Mouse (Mus musculus): Measurements from ENCODE around the gene Rab6b.
"Not testable (repeated sequence)": the region's sequence is repeated elsewhere in the genome, so short reads cannot be mapped to it uniquely, and the experiment has no call there.

The Rab6b gene

DNA sequence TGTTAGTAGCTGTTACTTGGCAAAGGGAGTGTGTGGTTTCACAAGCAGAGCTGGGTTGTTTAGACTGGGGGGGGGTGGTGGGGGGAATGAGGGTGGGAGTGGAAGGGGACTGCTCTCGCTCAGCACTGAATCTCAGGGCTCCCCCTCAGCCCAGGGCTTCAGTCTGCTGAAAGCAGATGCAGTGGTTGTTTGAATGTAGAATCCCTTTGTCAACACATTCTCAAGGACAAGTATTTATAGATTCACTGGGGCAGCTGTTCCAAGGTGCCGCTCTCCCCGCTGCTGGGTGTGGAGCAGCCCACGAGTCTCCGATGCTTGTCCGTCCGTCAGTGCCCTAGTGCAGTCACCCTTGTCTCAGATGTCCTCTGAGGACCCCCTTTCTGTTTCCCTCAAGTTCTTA lies 29.7 kb downstream of the Rab6b start:
- DNase-seq (ENCODE audit: low read depth, low spot score) = no peak

DNA sequence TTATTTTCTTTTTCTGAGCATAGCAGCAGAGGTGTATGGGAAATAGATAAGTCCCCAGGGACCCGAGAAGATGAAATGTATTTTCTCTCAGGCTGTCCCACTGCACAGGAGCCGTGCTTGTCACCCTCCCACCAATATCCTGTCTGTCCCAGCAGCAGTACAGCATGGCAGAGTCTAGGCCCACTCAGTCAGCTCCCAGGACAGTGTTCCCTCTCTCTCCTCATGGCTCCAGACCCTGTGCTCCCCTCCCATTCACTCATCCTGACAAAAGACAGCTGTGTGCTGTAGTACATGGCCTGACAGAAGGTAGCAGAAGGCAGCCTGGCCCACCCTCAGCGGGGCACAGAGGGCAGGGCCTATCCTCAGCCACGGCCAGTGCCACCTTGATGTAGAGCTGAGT lies 32.3 kb downstream of the Rab6b start:
- no peak for DNase-seq (ENCODE audit: low read depth, low spot score)

DNA sequence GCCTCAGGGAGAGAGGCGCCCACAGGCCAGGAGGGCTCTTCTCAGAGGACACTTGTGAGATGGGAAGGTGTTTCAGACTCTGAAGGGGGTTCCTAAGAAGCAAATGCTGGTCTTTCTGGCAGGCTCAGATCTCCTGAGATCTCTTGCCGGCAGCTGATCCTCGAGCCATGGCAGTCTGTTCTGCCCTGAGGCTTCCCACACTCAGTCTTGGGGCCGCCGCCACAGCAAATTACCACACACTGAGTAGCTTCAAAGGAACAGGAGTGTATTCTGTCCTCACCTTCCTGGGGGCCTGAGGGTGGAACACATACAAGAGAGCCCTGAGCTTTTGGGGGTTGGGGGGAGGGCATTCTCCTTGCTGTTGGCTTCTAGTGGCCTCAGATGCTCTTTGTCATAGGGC lies 33.8 kb downstream of the Rab6b start:
- DNase-seq (ENCODE audit: low read depth, low spot score) = no peak

DNA sequence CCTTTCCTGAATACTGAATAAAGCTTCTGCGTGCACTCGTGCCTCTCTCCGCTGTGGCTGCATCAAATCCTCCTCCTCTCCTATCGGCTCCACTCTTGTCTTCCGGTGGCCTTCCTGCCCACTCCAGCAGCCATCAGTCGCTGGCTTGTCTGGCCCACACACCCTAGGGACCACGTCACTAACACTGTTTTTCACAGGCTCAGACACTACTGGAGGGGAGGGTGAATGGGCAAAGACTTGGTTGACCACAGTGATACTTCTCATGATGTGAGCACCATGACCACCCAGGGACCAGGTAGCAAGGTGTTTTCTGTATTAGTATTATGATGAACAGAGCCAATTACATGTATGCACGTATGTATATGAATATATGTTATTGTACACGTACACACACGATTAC lies 34.7 kb downstream of the Rab6b start:
- no peak for DNase-seq (ENCODE audit: low read depth, low spot score)

DNA sequence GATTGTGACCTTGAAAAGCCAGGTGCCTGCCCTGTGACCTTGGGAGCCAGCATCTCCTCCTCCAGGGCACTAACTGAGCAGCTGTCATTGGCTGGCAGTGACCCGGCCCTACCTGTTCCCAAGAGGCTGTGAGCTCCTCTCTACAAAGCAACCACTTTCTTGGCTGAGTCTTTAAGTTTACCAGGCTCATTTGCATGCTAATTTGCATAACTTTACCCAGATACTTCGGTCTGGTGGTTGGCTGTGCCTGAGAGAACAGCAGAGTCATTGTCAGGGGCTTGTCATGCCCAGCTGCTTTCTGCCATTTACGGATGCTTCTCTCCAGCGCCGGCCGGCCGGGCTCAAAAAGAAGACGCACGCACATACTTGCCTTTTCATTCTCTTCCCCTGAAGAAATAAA lies 35.1 kb downstream of the Rab6b start:
- peak; percentile 52 for DNase-seq (ENCODE audit: low read depth, low spot score)

DNA sequence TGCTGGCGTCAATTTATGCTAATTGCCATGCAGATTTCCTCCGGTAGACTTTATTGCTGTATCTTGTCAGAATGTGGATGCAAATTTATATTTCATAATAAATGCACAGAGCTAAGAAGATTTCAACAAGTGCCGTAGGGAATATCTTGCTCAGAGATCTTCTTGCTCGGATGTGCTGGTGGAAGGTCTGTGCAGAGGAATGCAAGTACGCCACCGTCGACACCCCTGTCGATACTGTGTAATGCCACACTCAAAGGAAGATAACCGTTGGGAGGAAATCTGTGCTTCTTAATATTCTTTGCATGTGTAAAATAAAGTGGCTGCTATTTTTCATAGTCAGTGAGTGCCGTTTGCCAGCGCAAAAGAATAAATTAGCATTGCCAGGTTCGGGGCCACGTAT lies 35.5 kb downstream of the Rab6b start:
- no peak for DNase-seq (ENCODE audit: low read depth, low spot score)

DNA sequence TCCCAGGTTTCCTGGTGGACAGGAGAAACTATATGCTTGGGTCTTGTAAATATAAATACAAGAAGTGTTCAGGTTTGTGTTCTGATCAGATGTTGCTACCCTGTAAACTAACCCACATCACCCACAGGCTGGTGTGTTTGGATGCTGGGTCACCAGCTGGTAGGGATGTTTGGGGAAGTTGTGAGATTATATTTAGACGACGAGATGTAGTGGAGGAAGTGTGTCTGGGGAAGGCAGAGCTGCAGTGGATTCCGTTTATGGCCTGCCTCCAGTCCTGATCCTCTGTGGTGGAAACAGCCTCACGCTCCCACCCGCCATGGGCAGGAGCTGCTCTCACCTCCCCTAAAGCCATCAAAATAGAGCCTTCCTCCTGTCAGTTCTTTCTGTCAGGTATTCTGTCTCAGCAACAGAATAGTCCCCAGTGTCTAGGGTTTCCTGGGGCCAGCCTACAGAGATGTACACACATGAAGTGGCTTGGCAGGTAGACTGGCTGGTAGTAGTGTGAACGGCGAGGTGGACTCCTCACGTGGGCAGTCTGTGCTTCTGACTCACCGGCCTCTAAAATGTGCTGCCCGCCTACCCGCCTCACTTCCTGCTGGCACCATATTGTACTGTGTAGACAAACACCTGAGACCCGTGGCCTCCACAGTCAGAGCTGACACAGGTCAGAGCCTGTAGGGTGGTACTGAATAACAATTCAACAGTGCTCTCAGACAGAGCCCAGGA lies 37.6 kb downstream of the Rab6b start:
- DNase-seq (ENCODE audit: low read depth, low spot score) = no peak

DNA sequence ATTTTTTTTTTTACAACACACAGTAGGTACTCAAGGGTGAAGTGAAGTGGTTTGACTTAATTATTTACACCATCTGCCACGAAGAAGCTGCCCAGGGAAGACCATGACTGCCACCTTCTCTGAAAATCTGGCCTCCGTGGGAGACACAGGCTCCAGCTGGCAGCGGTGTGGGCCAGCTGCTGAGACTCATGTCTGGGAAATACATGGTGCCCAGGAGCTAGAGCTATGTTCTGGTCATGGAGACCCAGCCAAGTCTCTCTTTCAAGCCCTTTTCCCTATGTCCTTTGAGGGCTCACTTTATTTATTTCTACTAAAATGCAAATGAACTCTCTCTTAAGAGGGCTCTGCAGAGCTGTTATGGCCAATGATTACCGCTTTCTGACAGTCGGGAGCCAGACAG lies 41.7 kb downstream of the Rab6b start:
- DNase-seq (ENCODE audit: low read depth, low spot score) = no peak

DNA sequence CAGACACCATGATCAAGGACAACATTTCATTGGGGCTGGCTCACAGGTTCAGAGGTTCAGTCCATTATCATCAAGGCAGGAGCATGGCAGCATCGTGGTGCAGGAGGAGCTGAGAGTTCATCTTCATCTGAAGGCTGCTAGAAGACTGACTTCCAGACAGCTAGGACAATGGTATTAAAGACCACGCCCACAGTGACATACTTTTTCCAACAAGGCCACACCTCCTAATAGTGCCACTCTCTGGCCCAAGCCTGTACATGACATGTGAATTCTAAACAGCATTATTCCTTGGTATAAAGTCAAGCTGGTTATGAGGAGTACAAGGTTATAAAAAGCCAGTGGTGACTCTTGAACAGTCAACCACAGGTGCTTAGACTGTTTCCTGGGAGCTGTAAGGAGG lies 43.0 kb downstream of the Rab6b start:
- DNase-seq (ENCODE audit: low read depth, low spot score) = no peak

DNA sequence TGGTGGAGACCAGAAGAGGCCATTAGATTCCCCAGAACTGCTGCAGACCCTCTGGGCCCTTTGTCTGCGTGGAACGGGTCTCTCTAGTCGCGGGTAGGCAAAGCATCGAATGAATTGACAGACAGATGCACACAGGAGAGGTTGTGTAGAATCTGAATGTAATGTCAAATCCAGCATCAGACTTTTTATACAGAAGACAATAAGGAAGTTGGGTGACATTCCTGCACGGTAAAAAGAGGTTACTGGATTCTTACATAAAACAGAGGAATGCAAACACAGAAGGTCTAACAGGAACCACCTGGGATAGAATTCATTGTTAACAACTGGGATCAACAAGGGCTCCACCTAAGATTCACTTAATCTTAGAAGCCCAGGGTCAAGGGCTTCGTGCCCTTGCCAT lies 43.6 kb downstream of the Rab6b start:
- not testable (repeated sequence) for DNase-seq (ENCODE audit: low read depth, low spot score)

DNA sequence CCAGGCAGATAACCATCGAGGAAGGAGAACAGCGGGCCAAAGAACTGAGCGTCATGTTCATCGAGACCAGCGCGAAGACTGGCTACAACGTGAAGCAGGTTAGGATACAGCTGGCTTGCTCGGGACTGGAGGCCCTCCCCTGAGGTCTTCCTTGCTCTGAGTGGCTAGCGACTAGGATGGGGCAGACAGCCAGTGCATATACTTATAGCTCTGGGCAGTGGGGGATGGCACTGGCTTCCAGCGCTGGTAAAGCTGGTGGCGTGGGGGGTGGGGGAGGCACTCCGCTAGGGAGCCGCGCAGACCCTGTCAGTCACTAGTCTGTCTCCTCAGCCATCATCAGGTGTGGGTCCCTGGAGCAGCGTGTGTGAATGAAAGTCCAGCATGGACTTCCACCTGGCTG lies 52.2 kb downstream of the Rab6b start:
- no peak for DNase-seq (ENCODE audit: low read depth, low spot score)

DNA sequence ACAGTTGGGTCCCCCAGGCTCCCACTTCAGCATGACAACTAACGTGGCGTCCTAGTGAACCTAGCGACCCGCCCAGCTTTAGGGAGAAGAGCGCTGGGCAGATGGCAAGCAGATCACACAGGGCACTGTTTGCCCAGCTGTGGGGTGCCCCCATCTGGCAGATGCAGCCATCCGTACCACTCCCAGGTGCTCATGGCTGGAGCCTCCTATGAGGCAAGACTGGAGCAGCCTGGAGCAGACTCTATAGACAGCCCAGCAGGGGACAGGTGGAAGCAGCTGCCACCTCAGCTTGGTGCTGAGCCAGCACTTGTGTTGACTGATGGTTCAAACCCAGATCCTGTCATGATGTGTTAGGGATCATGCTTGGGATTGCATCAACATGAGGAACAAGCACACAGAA lies 56.5 kb downstream of the Rab6b start:
- DNase-seq (ENCODE audit: low read depth, low spot score) = no peak

DNA sequence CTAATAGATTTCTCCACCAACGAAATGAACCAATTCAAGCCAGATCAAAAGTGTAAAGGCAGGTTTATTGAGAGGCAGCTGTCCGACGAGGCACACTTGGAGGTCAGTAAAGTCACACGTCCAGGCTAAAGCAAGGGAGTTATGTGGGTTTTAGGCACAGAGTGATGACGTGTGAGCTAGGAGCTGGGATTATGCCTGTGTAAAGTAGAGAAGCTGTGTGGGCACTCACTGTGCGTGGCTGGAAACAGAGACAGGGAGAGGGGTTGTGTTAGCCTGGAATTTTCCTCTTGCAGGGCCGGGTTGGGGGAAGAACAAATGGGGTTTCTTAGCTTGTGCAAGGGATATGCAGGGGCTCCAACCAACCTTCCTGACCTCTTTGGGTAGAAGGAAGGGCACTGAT lies 57.2 kb downstream of the Rab6b start:
- DNase-seq (ENCODE audit: low read depth, low spot score) = no peak

DNA sequence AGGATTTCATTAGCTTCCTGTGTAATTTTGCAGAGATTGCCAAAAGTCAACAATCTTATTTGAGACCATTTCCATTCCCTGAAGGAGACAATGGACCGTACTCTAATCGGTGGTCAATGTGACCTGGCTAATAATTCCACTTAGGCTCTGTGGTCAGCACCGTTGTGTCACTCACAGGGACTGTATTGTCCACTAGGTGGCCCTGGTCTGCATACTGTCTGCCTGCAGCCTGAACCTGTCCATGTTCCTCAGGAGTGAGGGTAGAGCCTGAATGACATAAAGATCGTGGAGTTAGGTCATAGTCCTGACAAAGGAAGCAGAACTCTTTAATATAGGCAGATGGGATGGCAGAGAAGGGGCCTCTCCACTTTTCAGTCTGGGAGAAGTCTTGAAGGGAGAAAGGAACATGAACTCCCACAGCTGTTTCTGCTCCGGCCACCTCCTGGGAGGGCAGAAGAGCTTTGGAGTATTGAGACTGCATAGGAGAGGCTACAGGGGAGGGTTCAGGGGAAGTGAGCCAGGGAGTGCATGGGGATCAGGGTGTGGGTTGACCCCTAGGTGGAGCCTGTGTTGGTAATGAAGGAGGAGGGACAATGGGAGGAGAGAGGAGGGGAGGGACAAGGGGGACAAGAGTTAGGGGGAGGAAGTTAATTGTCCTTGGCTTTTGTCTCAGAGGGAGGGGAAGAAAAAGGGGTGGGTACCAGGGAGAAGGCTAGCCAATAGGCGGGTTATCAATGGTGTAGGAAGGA lies 63.4 kb downstream of the Rab6b start:
- DNase-seq (ENCODE audit: low read depth, low spot score) = no peak

DNA sequence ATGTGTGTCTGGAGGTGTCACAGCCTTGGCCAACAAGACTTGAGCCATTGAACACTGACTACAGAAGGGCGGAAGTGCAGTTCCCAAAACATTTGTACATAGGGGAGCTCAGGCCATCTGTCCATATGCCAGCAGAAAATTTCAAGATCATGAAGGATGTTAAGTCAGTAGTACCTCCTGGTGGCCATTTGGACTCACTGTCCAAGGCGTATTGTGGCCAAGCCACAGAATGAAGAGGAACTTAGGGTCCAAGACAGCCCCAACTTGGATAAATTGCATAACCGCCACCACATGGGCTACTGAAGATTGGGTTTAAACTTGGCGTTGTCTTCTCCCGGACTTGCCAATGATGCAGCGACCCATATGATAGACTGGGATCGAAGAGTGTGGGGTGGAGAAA lies 64.1 kb downstream of the Rab6b start:
- DNase-seq (ENCODE audit: low read depth, low spot score) = no peak

DNA sequence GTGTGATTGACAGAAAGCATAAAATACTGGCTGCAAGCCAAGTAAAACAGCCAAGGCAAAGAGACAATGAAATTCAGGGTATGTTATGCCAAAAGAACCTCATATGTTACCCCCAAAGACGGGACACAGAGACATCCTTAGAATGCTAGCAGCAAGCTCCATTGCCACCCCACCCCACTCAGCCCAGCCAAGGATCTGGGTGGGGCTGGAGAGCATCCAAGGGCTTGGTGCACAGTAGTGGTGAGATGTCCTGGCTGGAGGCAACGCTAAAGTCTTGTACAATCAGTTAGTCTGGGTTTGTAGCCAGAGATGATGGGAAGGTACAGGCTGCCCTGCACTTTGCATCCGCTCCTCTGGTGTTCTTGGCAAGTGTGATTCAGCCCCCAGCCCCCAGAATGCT lies 68.7 kb downstream of the Rab6b start:
- no peak for DNase-seq (ENCODE audit: low read depth, low spot score)

DNA sequence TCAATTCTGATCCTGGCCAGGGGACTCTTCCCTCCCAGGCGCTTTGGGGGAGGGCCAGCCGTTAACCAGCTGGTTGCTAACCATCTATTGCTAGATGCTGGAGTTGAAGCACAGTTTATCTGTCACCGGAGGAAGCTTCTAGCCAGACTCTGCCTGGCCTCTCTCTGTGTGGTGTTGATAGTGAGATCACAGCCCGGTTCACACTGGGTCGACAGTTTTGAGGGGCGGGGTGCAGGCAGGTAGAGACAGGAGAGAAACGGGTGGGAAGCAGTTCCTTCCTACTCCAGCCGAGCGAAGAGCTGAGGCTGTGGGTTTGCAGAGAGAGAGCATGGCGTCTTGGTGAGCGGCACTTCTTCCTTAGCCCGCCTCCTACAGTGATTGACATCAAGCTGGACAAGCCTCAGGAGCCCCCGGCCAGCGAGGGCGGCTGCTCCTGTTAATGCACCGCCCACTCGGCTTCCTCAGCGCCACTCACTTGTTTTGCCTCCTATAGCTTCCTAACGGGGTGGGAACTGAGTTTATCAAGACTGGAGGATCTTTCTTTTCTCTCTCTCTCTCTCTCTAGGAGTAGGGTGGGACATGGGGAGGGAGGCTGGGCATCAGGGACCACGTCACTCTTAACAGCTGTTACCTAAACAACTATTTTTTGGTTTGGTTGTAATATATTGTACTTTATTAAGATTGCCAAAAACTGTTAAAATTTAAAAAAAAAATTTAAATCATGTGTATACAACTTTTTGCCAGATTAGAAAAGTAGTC lies 69.4 kb downstream of the Rab6b start:
- DNase-seq (ENCODE audit: low read depth, low spot score) = no peak

DNA sequence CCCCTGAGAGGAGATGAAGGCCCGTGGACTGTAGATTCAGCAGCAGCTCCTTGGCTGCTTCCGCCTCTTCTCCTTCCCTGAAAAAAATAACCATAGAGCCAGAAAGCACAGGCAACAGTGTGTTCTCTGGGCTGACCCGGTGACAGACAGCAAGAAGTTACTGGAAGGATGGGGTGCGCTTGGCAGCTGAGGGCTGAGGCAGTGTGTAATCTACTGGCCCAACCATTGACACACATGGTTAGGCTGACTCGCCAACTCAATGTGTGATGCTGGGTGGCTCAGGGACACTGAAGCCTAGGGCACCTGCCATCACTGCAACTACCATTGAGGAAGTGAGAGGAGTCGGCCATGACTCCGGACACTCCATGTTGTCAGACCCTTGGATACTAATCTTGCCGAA lies 70.3 kb downstream of the Rab6b start:
- no peak for DNase-seq (ENCODE audit: low read depth, low spot score)

DNA sequence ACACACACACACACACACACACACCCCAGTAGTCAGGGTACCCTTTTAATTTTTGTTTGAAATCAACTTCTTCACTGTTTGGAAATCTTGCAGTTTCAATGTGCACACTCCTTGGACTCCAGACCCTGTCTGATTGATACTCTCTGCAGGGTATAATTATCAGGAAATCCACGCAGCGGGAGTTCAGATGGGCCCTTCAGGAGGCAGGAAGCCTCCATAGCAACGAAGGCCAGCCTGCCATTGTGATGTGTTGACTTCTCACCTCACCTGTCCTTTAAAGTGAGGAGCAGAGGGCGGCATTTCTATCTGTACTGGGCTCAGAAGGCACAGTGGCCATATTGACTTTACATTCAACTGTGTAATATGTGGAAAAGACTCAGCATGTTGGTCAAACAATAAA lies 73.3 kb downstream of the Rab6b start:
- DNase-seq (ENCODE audit: low read depth, low spot score) = no peak

DNA sequence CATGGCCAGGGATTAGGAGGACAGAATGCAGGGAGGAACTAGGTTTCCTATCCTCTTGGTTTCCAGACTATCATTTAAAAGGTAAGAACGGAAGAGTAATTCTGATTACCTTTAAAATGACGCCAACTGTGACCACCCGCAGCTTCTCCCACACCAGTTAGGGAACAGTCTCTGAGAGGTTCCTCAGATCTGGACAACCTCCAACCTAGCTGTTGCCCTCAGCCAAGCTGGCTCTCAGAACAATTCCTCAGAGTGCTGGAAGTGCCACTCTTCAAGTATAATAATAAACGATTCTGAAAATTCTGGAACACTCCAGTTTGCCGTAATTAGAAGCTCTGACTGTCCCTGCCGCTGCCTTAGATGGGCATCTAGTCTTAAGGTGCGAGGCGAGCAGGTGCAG lies 74.4 kb downstream of the Rab6b start:
- DNase-seq (ENCODE audit: low read depth, low spot score) = no peak

DNA sequence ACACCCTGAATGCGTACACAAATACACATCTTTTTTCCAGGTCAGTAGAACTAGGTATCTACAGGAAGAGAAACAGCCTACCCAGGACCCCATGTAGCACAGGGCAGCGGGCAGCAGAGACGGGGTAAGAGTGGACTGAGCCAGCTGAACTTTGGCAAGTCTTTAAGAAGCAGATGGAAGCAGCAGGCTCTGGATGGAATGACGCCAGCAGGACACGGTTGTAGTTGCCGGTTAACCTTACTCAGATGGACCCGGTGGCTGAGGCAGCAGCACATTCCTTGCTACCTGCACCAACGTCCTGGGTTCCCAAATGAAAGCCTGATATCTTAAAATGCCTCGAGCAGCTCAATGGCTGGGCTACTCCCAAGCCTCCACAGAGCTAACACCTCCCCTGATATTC lies 75.2 kb downstream of the Rab6b start:
- no peak for DNase-seq (ENCODE audit: low read depth, low spot score)

DNA sequence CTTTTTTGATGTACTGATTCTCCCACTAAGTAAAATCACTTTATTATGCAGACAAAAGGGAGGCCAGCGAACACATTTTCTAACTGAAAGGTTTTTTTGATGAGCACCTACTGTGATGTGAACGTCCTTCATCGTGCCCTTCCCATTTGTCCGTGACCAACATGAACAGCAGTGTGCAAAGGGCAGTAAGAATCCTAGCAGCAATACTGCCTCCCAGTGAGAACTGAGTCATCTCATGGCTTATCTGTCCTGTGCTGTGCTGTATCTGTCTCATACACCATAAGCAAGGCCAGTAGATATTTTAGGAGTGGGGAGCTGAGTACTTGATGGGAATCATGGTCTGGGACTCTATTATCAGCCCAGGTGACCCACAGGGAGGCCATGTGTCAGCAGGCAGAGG lies 76.8 kb downstream of the Rab6b start:
- no peak for DNase-seq (ENCODE audit: low read depth, low spot score)
